Mouse (Mus musculus) midbrain, postnatal 0 days (tissue): Measurements from ENCODE around the gene Gli3. TPM values are rescaled to one million over a fixed set of nuclear protein-coding genes. Genes with fewer than 3 reads are reported as not detected.

Experiments used
- ATAC-seq: fragments of 200-750 bp; cut with Nextera tagmentation; 2 replicates; pipeline ENCODE4 v1.8.0; 2017; ENCODE audit warnings: moderate number of reproducible peaks, mild to moderate bottlenecking, moderate TSS enrichment, moderate library complexity; ENCODE audit not compliant: low FRiP score
- DNase-seq: peaks from one replicate; pipeline ENCODE4 v3.0.0-alpha.2; 2015; ENCODE audit warnings: low spot score
- H3K27ac ChIP-seq: fragments of 300-500 bp; sonication (generic); 2 replicates; pipeline ENCODE4 v1.5.1; 2014; ENCODE audit warnings: low read depth, mild to moderate bottlenecking, low read length, mixed read lengths
- H3K27me3 ChIP-seq: fragments of 300-500 bp; sonication (generic); 2 replicates; pipeline ENCODE4 v1.6.1; 2014; ENCODE audit warnings: low read length, control low read depth, mixed read lengths; ENCODE audit not compliant: insufficient read depth
- H3K36me3 ChIP-seq: fragments of 300-500 bp; sonication (generic); 2 replicates; pipeline ENCODE4 v1.6.1; 2014; ENCODE audit warnings: low read length, control low read depth, mixed read lengths; ENCODE audit not compliant: insufficient read depth
- H3K4me1 ChIP-seq: fragments of 300-500 bp; sonication (generic); 2 replicates; pipeline ENCODE4 v1.6.1; 2014; ENCODE audit warnings: mild to moderate bottlenecking, control low read depth, antibody characterized with exemption, low read length, mixed read lengths; ENCODE audit not compliant: insufficient read depth
- H3K4me2 ChIP-seq: fragments of 300-500 bp; sonication (generic); 2 replicates; pipeline ENCODE4 v1.6.1; 2014; ENCODE audit warnings: low read depth, mild to moderate bottlenecking, low read length, mixed read lengths; ENCODE audit not compliant: poor library complexity, severe bottlenecking
- H3K4me3 ChIP-seq: fragments of 300-500 bp; sonication (generic); 2 replicates; pipeline ENCODE4 v1.5.1; 2014; ENCODE audit warnings: low read depth, mild to moderate bottlenecking, low read length, moderate library complexity
- H3K9ac ChIP-seq: fragments of 300-500 bp; sonication (generic); replicated peaks from 2 replicates; pipeline ENCODE4 v1.6.1; 2014; ENCODE audit warnings: mild to moderate bottlenecking, low read length, moderate library complexity, mixed read lengths; ENCODE audit not compliant: poor library complexity, severe bottlenecking
- H3K9me3 ChIP-seq: fragments of 300-500 bp; sonication (generic); 2 replicates; pipeline ENCODE4 v1.6.1; 2016; ENCODE audit warnings: low read length, control low read depth
- CTCF ChIP-seq: IDR thresholded peaks from 2 replicates; pipeline ENCODE4 v1.5.1; 2016; ENCODE audit warnings: antibody characterized with exemption, mild to moderate bottlenecking
- WGBS: fragments of 180-500 bp; shearing (Covaris S2); extraction: QIAGEN DNeasy Blood & Tissue Kit; methylation state at CpG from one replicate; pipeline ENCODE4 v1.1.7; 2014; 5-methylcytosine and 5-hydroxymethylcytosine counted together
- polyA plus RNA-seq: library from polyadenylated mRNA; unstranded; fragments of >200 nt; fragmentation: Nextera tagmentation; extraction: Ambion mirVana; gene quantifications from 2 replicates; pipeline ENCODE4 v1.2.1, GENCODE M21; 2015
- total RNA-seq: library from RNA; depleted of rRNA; stranded (reverse); fragments of >200 nt; gene quantifications from 2 replicates; pipeline ENCODE4 v1.2.3, GENCODE M21; 2014

The Gli3 gene
- total and polyA plus RNA-seq, 2 experiments from 2014 or later, result 3.9 to 9.2 TPM

- Histone ChIP-seq H3K4me2 (no peak overlapping the region), H3K9me3 (no peaks in the 10 kb centered on the region), H3K36me3 (no peaks in the 10 kb centered on the region), H3K4me3 (no peak overlapping the region), H3K27ac (no peak overlapping the region), H3K9ac (no peak overlapping the region), H3K4me1 (no peaks in the 10 kb centered on the region), H3K27me3 (no peaks in the 10 kb centered on the region)
- WGBS, result 93% methylated on average over 4 of the region's 4 CpGs
- peak; percentile 8 for DNase-seq
- ATAC-seq, result no peak
- TF ChIP-seq CTCF, result no peak
These were observed 214.2 kb downstream of the Gli3 start for GRCm38 (mm10) chr13:15677106-15677760.

GRCm38 (mm10) chr13:15681530-15681929 lies 218.5 kb downstream of the Gli3 start:
- no peak overlapping the region for H3K4me2 ChIP-seq
- H3K36me3 ChIP-seq, result no peaks in the 10 kb centered on the region
- H3K27me3 ChIP-seq, result no peaks in the 10 kb centered on the region
- H3K4me1 ChIP-seq, result no peaks in the 10 kb centered on the region
- TF ChIP-seq CTCF, result no peak
- H3K27ac ChIP-seq, result no peak overlapping the region
- 85% methylated on average over 1 of the region's 1 CpGs for WGBS
- H3K4me3 ChIP-seq, result no peak overlapping the region
- no peaks in the 10 kb centered on the region for H3K9me3 ChIP-seq
- ATAC-seq (no peak), DNase-seq (no peak)
- H3K9ac ChIP-seq, result no peak overlapping the region

- 64% methylated on average over 1 of the region's 1 CpGs for WGBS
- no peak overlapping the region for H3K4me2 ChIP-seq
- no peak for DNase-seq
- ATAC-seq, result no peak
- no peaks in the 10 kb centered on the region for H3K36me3 ChIP-seq
- no peak for TF ChIP-seq CTCF
- no peak overlapping the region for H3K9ac ChIP-seq
- H3K27ac ChIP-seq, result no peak overlapping the region
- no peak overlapping the region for H3K4me3 ChIP-seq
- no peaks in the 10 kb centered on the region for H3K4me1 ChIP-seq
- H3K9me3 ChIP-seq, result no peaks in the 10 kb centered on the region
- no peaks in the 10 kb centered on the region for H3K27me3 ChIP-seq
These were observed 220.0 kb downstream of the Gli3 start for GRCm38 (mm10) chr13:15683006-15683405.

DNA sequence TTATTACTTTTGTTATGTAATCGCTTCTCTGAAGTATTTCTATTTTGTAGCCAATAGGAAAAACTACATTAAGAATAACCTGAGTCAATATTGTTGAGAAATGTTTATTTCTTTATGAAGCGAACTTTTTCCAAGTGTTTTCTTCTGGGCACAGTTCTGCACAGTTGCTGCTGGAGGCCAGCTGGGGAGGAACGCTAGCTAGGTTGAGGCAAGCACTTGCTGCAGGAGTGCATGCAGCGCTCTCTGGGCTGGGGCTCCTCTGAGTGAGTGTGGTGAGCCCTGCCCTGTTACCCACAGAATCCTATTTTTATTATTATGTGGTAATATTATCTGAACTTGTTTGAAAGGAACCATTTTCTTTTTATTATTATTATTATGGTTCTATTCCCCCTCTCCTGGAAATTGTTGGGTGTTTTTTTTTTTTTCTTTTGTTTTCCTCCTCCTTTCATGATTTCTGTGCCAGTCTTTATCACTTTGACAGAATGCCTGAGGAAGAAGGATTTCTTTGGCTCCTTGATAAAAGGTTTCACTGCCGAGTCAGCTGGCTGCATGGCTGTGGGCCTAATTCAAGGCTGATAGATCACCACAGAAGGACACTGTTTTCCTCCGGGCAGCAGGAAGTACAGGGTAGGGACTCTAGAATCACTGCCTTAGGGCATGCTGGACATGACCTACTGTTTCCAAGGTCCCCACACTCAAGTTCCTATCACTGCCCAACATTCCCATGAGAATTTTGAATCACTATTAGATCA lies 225.2 kb downstream of the Gli3 start:
- Histone ChIP-seq H3K36me3 (no peaks in the 10 kb centered on the region), H3K27ac (no peak overlapping the region), H3K9ac (no peak overlapping the region), H3K4me3 (no peak overlapping the region), H3K4me2 (no peak overlapping the region), H3K27me3 (no peaks in the 10 kb centered on the region), H3K4me1 (0 out of 2 replicates have a peak, but pooled peaks cover 2% of the 10 kb centered on the region), H3K9me3 (no peaks in the 10 kb centered on the region)
- peak; percentile 21 for DNase-seq
- no peak for TF ChIP-seq CTCF
- ATAC-seq, result no peak
- 79% methylated on average over 6 of the region's 6 CpGs for WGBS

DNA sequence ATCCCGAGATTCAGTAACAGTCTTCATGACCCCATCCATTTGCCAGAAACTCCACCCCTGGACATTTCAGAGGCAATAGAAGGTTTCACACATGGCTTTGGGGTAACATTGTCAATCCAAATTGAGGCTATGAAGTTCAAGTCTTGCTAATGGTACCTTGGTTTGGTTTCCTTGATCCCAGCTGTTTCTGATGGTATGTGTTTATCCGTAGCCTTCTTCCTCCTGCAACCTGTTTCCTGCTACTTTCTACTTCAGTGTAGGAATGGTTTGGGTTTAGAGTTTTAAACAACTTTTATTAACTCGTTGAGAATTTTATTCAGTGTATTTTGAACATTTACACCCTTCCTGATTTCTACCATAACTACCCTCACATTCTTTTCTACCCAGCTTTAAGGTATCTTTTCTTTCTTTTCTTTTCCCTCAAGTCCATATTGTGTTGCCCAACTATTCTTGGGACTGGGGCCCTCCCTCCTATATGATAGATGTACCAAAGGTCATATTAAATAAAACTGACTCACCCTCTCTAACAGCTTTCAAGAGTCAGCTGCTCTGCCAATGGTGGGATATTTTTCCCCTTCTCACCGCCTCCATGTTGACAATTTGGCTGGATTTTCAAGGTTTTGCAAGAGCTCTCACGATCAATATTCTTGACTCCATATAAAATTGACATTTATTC lies 225.9 kb downstream of the Gli3 start:
- no peak overlapping the region for H3K4me2 ChIP-seq
- WGBS, result 93% methylated on average over 5 of the region's 5 CpGs
- no peaks in the 10 kb centered on the region for H3K36me3 ChIP-seq
- no peaks in the 10 kb centered on the region for H3K9me3 ChIP-seq
- H3K4me1 ChIP-seq, result 0 out of 2 replicates have a peak, but pooled peaks cover 2% of the 10 kb centered on the region
- TF ChIP-seq CTCF, result no peak
- DNase-seq (no peak), ATAC-seq (no peak)
- no peak overlapping the region for H3K4me3 ChIP-seq
- H3K27me3 ChIP-seq, result no peaks in the 10 kb centered on the region
- no peak overlapping the region for H3K27ac ChIP-seq
- H3K9ac ChIP-seq, result no peak overlapping the region
